Mouse (Mus musculus): ENCODE data around the gene Efcab10. TPM values are rescaled to one million over a fixed set of nuclear protein-coding genes. Genes with fewer than 3 reads are reported as not detected.

Efcab10 gene
- polyA plus RNA-seq (2015; fragmentation: Nextera tagmentation; extraction: Ambion mirVana) = not detected in 2 replicates

GRCm38 (mm10) chr12:33394804-33395623, at the start of gene Efcab10:
Gene Efcab10, plus strand, starts transcription at chr12:33394854.
- Histone ChIP-seq H3K4me2 (ENCODE audit: low read depth, low read length) (peak within 1 kb of the TSS; percentile 47), H3K4me1 (ENCODE audit: control insufficient read depth, insufficient read depth, low read length) (peaks cover 5% of the 10 kb centered on the region; the same call in 1 of the 2 replicates), H3K9me3 (ENCODE audit: control insufficient read depth, low read length) (no peaks in the 10 kb centered on the region), H3K27me3 (replicated peaks; ENCODE audit: control insufficient read depth, insufficient read depth, low read length) (no peaks in the 10 kb centered on the region), H3K36me3 (ENCODE audit: control insufficient read depth, insufficient read depth, low read length) (no peaks in the 10 kb centered on the region), H3K9ac (ENCODE audit: low read depth, low read length) (0 out of 2 replicates have a peak within 1 kb of the TSS, but pooled peaks have one; percentile 41), H3K27ac (ENCODE audit: low read length) (no peak within 1 kb of the TSS), H3K4me3 (ENCODE audit: low read length) (peak within 1 kb of the TSS; percentile 20; the same call in 1 of the 2 replicates)
- ATAC-seq = no peak
- 13% methylated on average over 24 of the region's 24 CpGs for WGBS

GRCm38 (mm10) chr12:33344970-33345772, 49.5 kb upstream of the Efcab10 start:
- Histone ChIP-seq H3K4me2 (ENCODE audit: low read depth, low read length) (no peak overlapping the region; the same call in 1 of the 2 replicates), H3K36me3 (ENCODE audit: control insufficient read depth, insufficient read depth, low read length) (peaks cover 3% of the 10 kb centered on the region), H3K4me1 (ENCODE audit: control insufficient read depth, insufficient read depth, low read length) (peaks cover 5% of the 10 kb centered on the region; the same call in 1 of the 2 replicates), H3K9me3 (ENCODE audit: control insufficient read depth, low read length) (0 out of 2 replicates have a peak, but pooled peaks cover 3% of the 10 kb centered on the region), H3K4me3 (ENCODE audit: low read length) (no peak overlapping the region), H3K27ac (ENCODE audit: low read length) (0 out of 2 replicates have a peak overlapping the region, but pooled peaks have one; percentile 13), H3K9ac (ENCODE audit: low read depth, low read length) (0 out of 2 replicates have a peak overlapping the region, but pooled peaks have one; percentile 3), H3K27me3 (replicated peaks; ENCODE audit: control insufficient read depth, insufficient read depth, low read length) (no peaks in the 10 kb centered on the region)
- WGBS = 20% methylated on average over 25 of the region's 25 CpGs
- peak; percentile 75 for ATAC-seq

GRCm38 (mm10) chr12:33345773-33346435, 48.8 kb upstream of the Efcab10 start:
- WGBS = 60% methylated on average over 23 of the region's 23 CpGs
- ATAC-seq = no peak
- Histone ChIP-seq H3K27me3 (replicated peaks; ENCODE audit: control insufficient read depth, insufficient read depth, low read length) (no peaks in the 10 kb centered on the region), H3K4me2 (ENCODE audit: low read depth, low read length) (no peak overlapping the region), H3K9ac (ENCODE audit: low read depth, low read length) (no peak overlapping the region), H3K36me3 (ENCODE audit: control insufficient read depth, insufficient read depth, low read length) (peaks cover 6% of the 10 kb centered on the region), H3K27ac (ENCODE audit: low read length) (no peak overlapping the region), H3K9me3 (ENCODE audit: control insufficient read depth, low read length) (0 out of 2 replicates have a peak, but pooled peaks cover 5% of the 10 kb centered on the region), H3K4me1 (ENCODE audit: control insufficient read depth, insufficient read depth, low read length) (peaks cover 5% of the 10 kb centered on the region; the same call in 1 of the 2 replicates), H3K4me3 (ENCODE audit: low read length) (no peak overlapping the region)

- Histone ChIP-seq H3K4me2 (ENCODE audit: low read depth, low read length) (no peak overlapping the region), H3K4me1 (ENCODE audit: control insufficient read depth, insufficient read depth, low read length) (no peaks in the 10 kb centered on the region), H3K9ac (ENCODE audit: low read depth, low read length) (no peak overlapping the region), H3K9me3 (ENCODE audit: control insufficient read depth, low read length) (0 out of 2 replicates have a peak, but pooled peaks cover 5% of the 10 kb centered on the region), H3K36me3 (ENCODE audit: control insufficient read depth, insufficient read depth, low read length) (peaks cover 8% of the 10 kb centered on the region; the same call in 1 of the 2 replicates), H3K27ac (ENCODE audit: low read length) (no peak overlapping the region), H3K27me3 (replicated peaks; ENCODE audit: control insufficient read depth, insufficient read depth, low read length) (no peaks in the 10 kb centered on the region), H3K4me3 (ENCODE audit: low read length) (no peak overlapping the region)
- WGBS = 67% methylated on average over 4 of the region's 4 CpGs
- no peak for ATAC-seq
These were observed 42.0 kb upstream of the Efcab10 start for GRCm38 (mm10) chr12:33352671-33353070.

GRCm38 (mm10) chr12:33358345-33358744, 36.3 kb upstream of the Efcab10 start:
- whole genome bisulfite sequencing = 94% methylated on average over 10 of the region's 10 CpGs
- peaks cover 3% of the 10 kb centered on the region; the same call in 1 of the 2 replicates for H3K36me3 ChIP-seq (ENCODE audit: control insufficient read depth, insufficient read depth, low read length)
- no peaks in the 10 kb centered on the region for H3K27me3 ChIP-seq (replicated peaks; ENCODE audit: control insufficient read depth, insufficient read depth, low read length)
- H3K4me1 ChIP-seq (ENCODE audit: control insufficient read depth, insufficient read depth, low read length) = no peaks in the 10 kb centered on the region
- no peak overlapping the region for H3K4me3 ChIP-seq (ENCODE audit: low read length)
- no peak overlapping the region for H3K4me2 ChIP-seq (ENCODE audit: low read depth, low read length)
- no peaks in the 10 kb centered on the region for H3K9me3 ChIP-seq (ENCODE audit: control insufficient read depth, low read length)
- ATAC-seq = no peak
- H3K27ac ChIP-seq (ENCODE audit: low read length) = no peak overlapping the region
- H3K9ac ChIP-seq (ENCODE audit: low read depth, low read length) = no peak overlapping the region

- no peak overlapping the region for H3K4me3 ChIP-seq (ENCODE audit: low read length)
- no peak for ATAC-seq
- 95% methylated on average over 7 of the region's 7 CpGs for WGBS
- peaks cover 3% of the 10 kb centered on the region; the same call in 1 of the 2 replicates for H3K36me3 ChIP-seq (ENCODE audit: control insufficient read depth, insufficient read depth, low read length)
- H3K9me3 ChIP-seq (ENCODE audit: control insufficient read depth, low read length) = no peaks in the 10 kb centered on the region
- no peak overlapping the region for H3K27ac ChIP-seq (ENCODE audit: low read length)
- no peak overlapping the region for H3K9ac ChIP-seq (ENCODE audit: low read depth, low read length)
- H3K27me3 ChIP-seq (replicated peaks; ENCODE audit: control insufficient read depth, insufficient read depth, low read length) = no peaks in the 10 kb centered on the region
- H3K4me2 ChIP-seq (ENCODE audit: low read depth, low read length) = no peak overlapping the region
- no peaks in the 10 kb centered on the region for H3K4me1 ChIP-seq (ENCODE audit: control insufficient read depth, insufficient read depth, low read length)
These were observed 35.4 kb upstream of the Efcab10 start for GRCm38 (mm10) chr12:33359209-33359608.

- H3K9me3 ChIP-seq (ENCODE audit: control insufficient read depth, low read length) = no peaks in the 10 kb centered on the region
- no peak overlapping the region for H3K27ac ChIP-seq (ENCODE audit: low read length)
- H3K9ac ChIP-seq (ENCODE audit: low read depth, low read length) = no peak overlapping the region
- no peak overlapping the region for H3K4me3 ChIP-seq (ENCODE audit: low read length)
- 82% methylated on average over 5 of the region's 5 CpGs for WGBS
- no peak for ATAC-seq
- no peaks in the 10 kb centered on the region for H3K4me1 ChIP-seq (ENCODE audit: control insufficient read depth, insufficient read depth, low read length)
- H3K27me3 ChIP-seq (replicated peaks; ENCODE audit: control insufficient read depth, insufficient read depth, low read length) = no peaks in the 10 kb centered on the region
- H3K36me3 ChIP-seq (ENCODE audit: control insufficient read depth, insufficient read depth, low read length) = peaks cover 3% of the 10 kb centered on the region; the same call in 1 of the 2 replicates
- no peak overlapping the region for H3K4me2 ChIP-seq (ENCODE audit: low read depth, low read length)
These were observed 34.7 kb upstream of the Efcab10 start for GRCm38 (mm10) chr12:33359878-33360482.

- 51% methylated on average over 6 of the region's 6 CpGs for WGBS
- H3K27me3 ChIP-seq (replicated peaks; ENCODE audit: control insufficient read depth, insufficient read depth, low read length) = no peaks in the 10 kb centered on the region
- H3K27ac ChIP-seq (ENCODE audit: low read length) = no peak overlapping the region
- H3K4me2 ChIP-seq (ENCODE audit: low read depth, low read length) = no peak overlapping the region
- no peaks in the 10 kb centered on the region for H3K9me3 ChIP-seq (ENCODE audit: control insufficient read depth, low read length)
- H3K4me3 ChIP-seq (ENCODE audit: low read length) = no peak overlapping the region
- no peak for ATAC-seq
- H3K36me3 ChIP-seq (ENCODE audit: control insufficient read depth, insufficient read depth, low read length) = peaks cover 3% of the 10 kb centered on the region; the same call in 1 of the 2 replicates
- no peaks in the 10 kb centered on the region for H3K4me1 ChIP-seq (ENCODE audit: control insufficient read depth, insufficient read depth, low read length)
- no peak overlapping the region for H3K9ac ChIP-seq (ENCODE audit: low read depth, low read length)
These were observed 33.9 kb upstream of the Efcab10 start for GRCm38 (mm10) chr12:33360729-33361128.
